Mouse (Mus musculus) cerebellum, adult 9-11 months (tissue): ENCODE measurements around the gene Fbxw14.
"Not testable (repeated sequence)": the region's sequence is repeated elsewhere in the genome, so short reads cannot be mapped to it uniquely, and the experiment has no call there.

Source experiments
- DNase-seq: peaks from one replicate; pipeline ENCODE4 v3.0.0; 2022

Gene Fbxw14

DNA sequence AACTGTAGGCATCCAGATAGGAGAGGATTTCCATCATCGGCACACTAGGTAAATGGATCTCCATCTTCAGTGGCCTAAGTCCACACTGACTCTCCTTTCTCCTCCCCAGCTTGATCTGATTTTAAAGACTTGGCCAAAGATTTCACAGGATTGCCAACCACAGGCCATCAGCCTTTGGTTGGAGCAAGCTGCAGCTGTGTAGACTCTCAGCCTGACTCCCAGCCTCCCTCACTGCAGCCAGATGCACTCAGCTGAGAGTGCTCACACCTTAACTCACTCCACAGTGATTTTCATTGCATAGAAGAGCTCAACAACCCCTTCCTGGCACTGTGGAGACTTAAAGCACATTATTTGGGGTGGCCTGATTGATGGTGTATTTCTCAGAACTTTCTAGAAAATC lies at the start of gene Fbxw14:
TSS of gene Fbxw14 (minus strand) at position 101 of the 400 bp plus-strand sequence.
- DNase-seq, result not testable (repeated sequence)

- no peak for DNase-seq
These were observed 24.4 kb downstream of the Fbxw14 start for GRCm38 (mm10) chr9:109263041-109263440.

GRCm38 (mm10) chr9:109234654-109235053 lies 52.8 kb downstream of the Fbxw14 start, which contains the start of gene Fbxw20:
Gene Fbxw20, minus strand, starts transcription at chr9:109234754.
- DNase-seq, result no peak
